Mouse (Mus musculus) adrenal gland, adult 10 weeks (tissue): ENCODE results near the gene Vps33a. TPM values are rescaled to one million over a fixed set of nuclear protein-coding genes. Genes with fewer than 3 reads are reported as not detected.

ENCODE experiments used
- polyA plus RNA-seq: library from polyadenylated mRNA; stranded (reverse); fragments of 350-450 nt; fragmentation: Illumina TruSeq; extraction: RNeasy Lipid Tissue Mini Kit (QIAGEN cat#74804); gene quantifications from one replicate; pipeline ENCODE4 v1.2.3, GENCODE M21; 2014; ENCODE audit warnings: low read depth, low replicate concordance

Vps33a gene
- 26.0 TPM for polyA plus RNA-seq

DNA sequence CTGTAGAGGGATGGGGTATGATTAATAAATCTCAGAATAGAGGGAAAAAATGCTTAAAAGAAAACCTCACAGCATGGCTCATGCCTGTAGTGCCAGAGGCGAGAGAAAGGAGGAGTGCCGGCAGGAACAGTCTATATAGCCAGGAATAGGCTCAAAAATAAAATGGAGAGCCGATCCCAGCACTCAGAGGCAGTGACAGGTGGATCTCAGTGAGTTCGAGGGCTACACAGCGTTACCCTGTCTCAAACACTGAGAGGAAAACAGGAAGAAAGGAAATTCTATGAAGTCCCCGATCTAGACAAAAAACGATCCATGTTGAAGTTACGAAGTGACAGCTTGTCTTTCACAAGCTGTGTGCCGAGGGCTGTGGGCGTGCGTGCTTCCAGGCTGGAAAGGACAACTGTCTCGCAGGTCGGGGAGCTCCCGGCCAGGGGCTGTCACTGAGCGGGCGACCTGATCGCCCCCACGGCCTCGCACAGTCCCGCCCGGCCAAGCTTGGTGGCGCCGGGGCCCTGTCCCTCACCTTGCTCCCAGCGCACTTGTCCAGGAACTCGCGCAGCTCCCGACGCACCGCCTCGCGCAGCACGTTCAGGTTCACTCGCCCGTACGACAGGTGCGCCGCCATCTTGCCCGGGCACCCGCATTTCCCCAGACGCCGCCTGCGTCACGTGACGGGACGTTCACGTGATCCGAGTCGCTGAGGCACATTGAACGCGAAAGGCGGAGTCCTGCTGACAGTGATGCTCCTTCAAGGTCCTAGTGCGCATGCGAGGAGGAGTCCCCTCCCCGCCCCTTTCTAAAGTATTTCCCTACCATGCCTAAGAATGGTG, at the start of gene Vps33a:
Vps33a (minus strand) TSS at position 682 of the 830 bp plus-strand sequence.

DNA sequence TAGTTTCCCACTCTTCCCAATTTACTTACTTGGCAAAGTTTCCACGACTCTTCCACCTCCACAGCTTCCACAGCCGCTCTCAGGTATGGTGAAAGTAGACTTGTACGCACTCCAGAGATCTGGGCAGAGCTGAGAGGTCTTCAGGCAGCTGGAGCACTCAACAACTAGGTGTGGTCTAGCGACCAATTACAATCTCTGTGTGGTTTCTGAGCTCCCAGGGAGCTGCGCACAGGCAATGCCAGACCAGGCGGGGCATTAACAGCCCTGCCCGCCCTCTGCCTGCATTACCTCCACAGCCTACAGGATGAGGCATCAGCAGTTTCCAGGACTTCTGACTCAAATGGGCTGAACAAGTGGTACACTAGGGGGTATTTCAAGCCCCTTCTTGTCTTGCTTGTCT, 47.6 kb downstream of the Vps33a start, which contains the start of gene Gm49027:
Gm49027 (minus strand) TSS at position 208 of the 400 bp plus-strand sequence.

DNA sequence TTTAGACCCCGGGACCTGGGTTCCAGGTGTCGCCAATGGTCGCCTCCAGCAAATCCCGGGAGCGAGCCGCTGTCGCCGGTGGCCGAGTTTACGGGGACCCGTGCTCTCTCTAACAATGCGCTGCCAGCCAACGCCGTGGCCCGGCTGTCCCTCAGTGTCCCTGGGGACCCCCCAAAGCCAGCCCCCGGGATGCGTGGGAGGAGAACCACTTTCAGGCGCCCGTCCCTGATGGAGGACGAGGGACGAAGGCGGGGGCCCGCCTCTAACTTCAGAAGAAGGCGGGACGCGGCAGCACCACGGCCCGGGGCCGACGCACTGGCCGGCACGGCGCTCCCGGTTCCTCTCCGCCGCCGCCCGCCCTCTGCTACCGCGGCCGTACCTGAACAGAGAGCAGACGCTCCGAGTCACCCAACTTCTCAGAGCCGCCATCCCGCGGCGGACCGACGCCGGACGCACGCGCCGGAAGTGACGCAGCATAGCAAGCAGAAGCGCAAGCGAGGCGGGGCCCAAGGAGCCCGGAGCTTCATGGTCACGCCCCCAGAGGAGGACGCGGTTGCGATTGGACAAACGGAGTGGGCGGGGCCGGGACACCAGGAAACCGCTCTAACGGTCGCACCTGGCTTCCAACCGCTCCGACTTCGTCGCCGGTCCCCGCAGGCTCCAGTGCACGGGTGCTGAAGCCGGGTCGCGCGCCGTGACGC, 49.0 kb downstream of the Vps33a start, which contains the start of gene Diablo:
Diablo (minus strand) TSS at position 485 of the 701 bp plus-strand sequence.

DNA sequence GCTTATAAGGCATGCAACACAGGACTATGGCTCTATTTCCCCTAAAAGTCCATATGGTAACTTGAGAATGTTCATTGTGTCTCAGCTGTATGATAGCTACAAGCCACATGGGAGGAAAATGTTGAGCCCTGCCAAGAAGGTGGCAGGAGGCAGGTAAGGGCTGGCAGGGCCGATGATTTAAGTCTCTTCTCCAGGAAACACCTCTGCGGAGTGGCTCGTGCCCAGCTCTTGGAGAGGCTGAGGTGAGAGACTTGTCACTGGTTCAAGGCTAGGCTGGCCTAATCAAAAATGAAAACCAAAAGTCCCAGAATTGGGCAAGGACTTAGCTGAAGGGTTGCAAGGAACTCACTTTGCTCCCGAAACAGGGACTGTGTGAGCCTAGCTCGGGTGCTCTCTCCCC, 62.7 kb downstream of the Vps33a start, which contains the start of gene B3gnt4:
B3gnt4 (plus strand) TSS at position 301 of the 400 bp plus-strand sequence.

DNA sequence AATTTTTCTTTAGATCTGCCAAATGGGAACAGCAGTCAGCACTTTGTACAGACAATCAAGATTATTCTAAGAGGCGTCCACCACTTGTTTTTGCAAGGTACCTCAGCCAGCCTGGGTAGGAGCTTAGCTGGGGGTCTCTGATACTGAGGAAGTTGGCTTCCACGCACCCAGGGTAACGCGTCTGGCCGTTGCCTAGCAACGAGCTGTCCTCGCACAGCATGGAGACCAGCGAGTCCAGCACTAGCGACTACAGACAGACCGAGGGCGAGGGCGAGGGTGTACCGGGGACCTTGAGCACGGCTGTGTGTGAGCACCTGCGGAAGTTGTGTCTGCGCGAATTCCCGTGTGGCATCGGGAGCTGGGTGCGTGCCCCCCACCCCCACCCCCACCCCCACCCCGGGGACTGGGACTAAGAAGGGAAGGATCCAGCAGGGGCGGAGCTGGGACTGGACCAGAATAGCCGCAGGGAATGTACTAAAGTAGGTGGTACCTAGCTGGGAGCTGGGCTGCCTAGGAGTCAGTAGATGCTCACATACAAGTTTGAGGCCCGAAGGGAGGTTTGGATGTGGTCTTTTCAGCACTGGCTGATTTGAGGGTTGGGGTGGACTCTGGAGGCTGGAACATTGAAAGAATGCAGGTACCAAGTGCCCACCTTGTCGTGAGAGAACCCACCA, 83.6 kb downstream of the Vps33a start, which contains the start of the genes Lrrc43 and Il31:
Lrrc43 (plus strand) TSS at position 194 of the 674 bp plus-strand sequence.
Il31 (minus strand) TSS at position 378 of the 674 bp plus-strand sequence.

Other genes with a start within 250 kb of the Vps33a start
- gene Bcl7a, start 229.2 kb downstream of the Vps33a start, polyA plus RNA-seq: 4.0 TPM
- 7.8 TPM for gene Mlxip, start 178.2 kb downstream of the Vps33a start, polyA plus RNA-seq
- not detected for gene Lrrc43, start 83.7 kb downstream of the Vps33a start, polyA plus RNA-seq
- not detected for gene Il31, start 83.5 kb downstream of the Vps33a start, polyA plus RNA-seq
- gene B3gnt4, start 62.6 kb downstream of the Vps33a start, polyA plus RNA-seq: not detected
- gene Diablo, start 48.9 kb downstream of the Vps33a start, polyA plus RNA-seq: 178 TPM
- gene Gm49027, start 47.5 kb downstream of the Vps33a start, polyA plus RNA-seq: not detected
- 86.7 TPM for gene Clip1, start 111.6 kb upstream of the Vps33a start, polyA plus RNA-seq
- gene Zcchc8, start 148.1 kb upstream of the Vps33a start, polyA plus RNA-seq: 91.6 TPM
- gene Rsrc2, start 176.4 kb upstream of the Vps33a start, polyA plus RNA-seq: 297 TPM
- gene Kntc1, start 176.7 kb upstream of the Vps33a start, polyA plus RNA-seq: 2.4 TPM